Mouse (Mus musculus): ENCODE results near the gene Adk. TPM values are rescaled to one million over a fixed set of nuclear protein-coding genes. Genes with fewer than 3 reads are reported as not detected.

The Adk gene
- total and polyA plus RNA-seq, 3 experiments, result 69.0 to 479 (median 102) TPM

- no peak for TF ChIP-seq NELFE (IDR thresholded peaks at IDR 0.05; ENCODE audit: low read depth, low read length)
Measured at GRCm38 (mm10) chr14:21052781-21053130, 382 bp downstream of the Adk start (continued).

- Histone ChIP-seq H3K79me2 (ENCODE audit: control insufficient read depth, insufficient read depth, low read length, poor library complexity) (peaks cover 35% of the 10 kb centered on the region), H3K27me3 (ENCODE audit: control insufficient read depth in 1 of 2, insufficient read depth in 2 of 2, low read length in 2 of 2) (no peaks in the 10 kb centered on the region), H3K4me1 (ENCODE audit: control insufficient read depth in 1 of 2, insufficient read depth in 2 of 2, low read length in 2 of 2) (peaks cover 6 to 8% of the 10 kb centered on the region in 2 experiments; a peak in 3 of 4 replicates), H3K4me3 (ENCODE audit: control insufficient read depth in 1 of 2, insufficient read depth in 1 of 2, low read depth in 2 of 2, low read length in 2 of 2) (peak overlapping the region; percentile 81 to 96), H3K9ac (ENCODE audit: control insufficient read depth, low read depth, low read length, poor library complexity, severe bottlenecking) (peak overlapping the region; percentile 86), H3K36me3 (ENCODE audit: control insufficient read depth in 1 of 2, insufficient read depth in 2 of 2, low read length in 2 of 2) (peaks cover 0 to 12% of the 10 kb centered on the region in 2 experiments; a peak in 2 of 4 replicates), H3K9me3 (replicated peaks; ENCODE audit: insufficient read depth, low read length) (no peaks in the 10 kb centered on the region), H3K27ac (ENCODE audit: control insufficient read depth, low read depth, low read length) (peak overlapping the region; percentile 73; the same call in 1 of the 2 replicates)
- TF ChIP-seq CHD1 (IDR thresholded peaks at IDR 0.05; ENCODE audit: low read depth, low read length) (0 out of 2 replicates have a peak, but pooled peaks have one; percentile 66), TCF12 (IDR thresholded peaks at IDR 0.05; ENCODE audit: low read depth, low read length) (no peak)
- DNase-seq (ENCODE audit: low read depth, low spot score), result no peak
Measured at GRCm38 (mm10) chr14:21053151-21053550, 777 bp downstream of the Adk start.

- TF ChIP-seq BHLHE40 (IDR thresholded peaks at IDR 0.05; ENCODE audit: borderline replicate concordance, low read depth, low read length), result no peak
- H3K4me3 ChIP-seq (ENCODE audit: control insufficient read depth in 1 of 2, insufficient read depth in 1 of 2, low read depth in 2 of 2, low read length in 2 of 2), result peak overlapping the region in 1 of 2 experiments; percentile 81; a peak in 2 of 4 replicates
- H3K4me1 ChIP-seq (ENCODE audit: control insufficient read depth in 1 of 2, insufficient read depth in 2 of 2, low read length in 2 of 2), result peaks cover 6 to 8% of the 10 kb centered on the region in 2 experiments; a peak in 3 of 4 replicates
- no peaks in the 10 kb centered on the region for H3K9me3 ChIP-seq (replicated peaks; ENCODE audit: insufficient read depth, low read length)
- H3K9ac ChIP-seq (ENCODE audit: control insufficient read depth, low read depth, low read length, poor library complexity, severe bottlenecking), result peak overlapping the region; percentile 86; the same call in 1 of the 2 replicates
- no peak overlapping the region for H3K27ac ChIP-seq (ENCODE audit: control insufficient read depth, low read depth, low read length)
- peaks cover 0 to 12% of the 10 kb centered on the region in 2 experiments; a peak in 2 of 4 replicates for H3K36me3 ChIP-seq (ENCODE audit: control insufficient read depth in 1 of 2, insufficient read depth in 2 of 2, low read length in 2 of 2)
- no peak for DNase-seq (ENCODE audit: low read depth, low spot score)
- H3K27me3 ChIP-seq (ENCODE audit: control insufficient read depth in 1 of 2, insufficient read depth in 2 of 2, low read length in 2 of 2), result no peaks in the 10 kb centered on the region
- peaks cover 34% of the 10 kb centered on the region for H3K79me2 ChIP-seq (ENCODE audit: control insufficient read depth, insufficient read depth, low read length, poor library complexity)
Measured at GRCm38 (mm10) chr14:21053586-21053985, 1.2 kb downstream of the Adk start.

DNA sequence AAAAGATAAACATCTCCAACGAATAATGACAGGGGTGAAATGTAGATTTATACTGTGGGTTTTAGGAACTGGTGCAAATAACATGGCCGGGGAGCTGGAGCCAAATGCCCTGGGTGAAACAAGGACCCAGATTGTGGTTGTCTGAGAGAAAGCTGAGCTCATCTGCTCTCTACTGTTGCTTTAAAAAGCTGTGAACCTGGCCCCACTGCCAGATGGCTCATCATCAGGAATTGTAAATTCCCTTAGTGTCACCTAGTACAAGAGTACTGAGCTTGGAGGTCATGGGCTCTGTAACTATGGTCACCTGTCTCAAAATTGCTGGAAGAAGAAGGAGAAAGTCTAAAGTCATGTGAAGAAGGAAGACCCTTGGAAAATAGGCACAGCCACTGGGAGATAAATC, 6.6 kb downstream of the Adk start:
- H3K79me2 ChIP-seq (ENCODE audit: control insufficient read depth, insufficient read depth, low read length, poor library complexity), result peaks cover 4% of the 10 kb centered on the region; the same call in 1 of the 2 replicates
- no peak overlapping the region for H3K9ac ChIP-seq (ENCODE audit: control insufficient read depth, low read depth, low read length, poor library complexity, severe bottlenecking)
- H3K36me3 ChIP-seq (ENCODE audit: control insufficient read depth in 1 of 2, insufficient read depth in 2 of 2, low read length in 2 of 2), result peaks cover 0 to 35% of the 10 kb centered on the region in 2 experiments; a peak in 2 of 4 replicates
- no peak overlapping the region for H3K27ac ChIP-seq (ENCODE audit: control insufficient read depth, low read depth, low read length)
- no peak overlapping the region for H3K4me3 ChIP-seq (ENCODE audit: control insufficient read depth in 1 of 2, insufficient read depth in 1 of 2, low read depth in 2 of 2, low read length in 2 of 2)
- DNase-seq (ENCODE audit: low read depth, low spot score), result no peak
- TF ChIP-seq CTCF (IDR thresholded peaks at IDR 0.05 in 2 of 3, conservative IDR thresholded peaks at IDR 0.05 in 1 of 3; ENCODE audit: control insufficient read depth in 1 of 3, insufficient read depth in 1 of 3, low read depth in 2 of 3, low read length in 3 of 3, poor library complexity in 1 of 3, severe bottlenecking in 1 of 3) (no peak), GATA1 (IDR thresholded peaks at IDR 0.05; ENCODE audit: low read depth, low read length) (no peak), GABPA (IDR thresholded peaks at IDR 0.05; ENCODE audit: low read depth, low read length) (no peak), E2F4 (IDR thresholded peaks at IDR 0.05; ENCODE audit: borderline replicate concordance, low read depth, low read length) (no peak), ZC3H11A (IDR thresholded peaks at IDR 0.05; ENCODE audit: low read depth, low read length) (no peak), RAD21 (IDR thresholded peaks at IDR 0.05; ENCODE audit: low read depth, low read length) (no peak), ZNF384 (IDR thresholded peaks at IDR 0.05; ENCODE audit: low read depth, low read length) (no peak), HCFC1 (IDR thresholded peaks at IDR 0.05; ENCODE audit: low read depth, low read length) (no peak), BHLHE40 (IDR thresholded peaks at IDR 0.05; ENCODE audit: borderline replicate concordance, low read depth, low read length) (no peak), POLR2AphosphoS2 (IDR thresholded peaks at IDR 0.05; ENCODE audit: low read length) (no peak), CHD1 (IDR thresholded peaks at IDR 0.05; ENCODE audit: low read depth, low read length) (no peak), USF1 (IDR thresholded peaks at IDR 0.05; ENCODE audit: low read depth, low read length) (no peak), SIN3A (IDR thresholded peaks at IDR 0.05; ENCODE audit: low read length) (no peak), KAT2A (conservative IDR thresholded peaks at IDR 0.05; ENCODE audit: low read depth, low read length) (no peak), TAL1 (IDR thresholded peaks at IDR 0.05; ENCODE audit: low read length) (no peak), ELF1 (IDR thresholded peaks at IDR 0.05; ENCODE audit: low read depth, low read length) (no peak), MAX (IDR thresholded peaks at IDR 0.05; ENCODE audit: low read length) (no peak)
- H3K4me1 ChIP-seq (ENCODE audit: control insufficient read depth in 1 of 2, insufficient read depth in 2 of 2, low read length in 2 of 2), result peaks cover 12 to 30% of the 10 kb centered on the region in 2 experiments
- H3K9me3 ChIP-seq (replicated peaks; ENCODE audit: insufficient read depth, low read length), result no peaks in the 10 kb centered on the region
- H3K27me3 ChIP-seq (ENCODE audit: control insufficient read depth in 1 of 2, insufficient read depth in 2 of 2, low read length in 2 of 2), result no peaks in the 10 kb centered on the region
